Mouse (Mus musculus): ENCODE data around the gene Ccdc36. TPM values are rescaled to one million over a fixed set of nuclear protein-coding genes. Genes with fewer than 3 reads are reported as not detected.

Gene Ccdc36
- total RNA-seq, 1 experiment from 2014 or later: not detected

DNA sequence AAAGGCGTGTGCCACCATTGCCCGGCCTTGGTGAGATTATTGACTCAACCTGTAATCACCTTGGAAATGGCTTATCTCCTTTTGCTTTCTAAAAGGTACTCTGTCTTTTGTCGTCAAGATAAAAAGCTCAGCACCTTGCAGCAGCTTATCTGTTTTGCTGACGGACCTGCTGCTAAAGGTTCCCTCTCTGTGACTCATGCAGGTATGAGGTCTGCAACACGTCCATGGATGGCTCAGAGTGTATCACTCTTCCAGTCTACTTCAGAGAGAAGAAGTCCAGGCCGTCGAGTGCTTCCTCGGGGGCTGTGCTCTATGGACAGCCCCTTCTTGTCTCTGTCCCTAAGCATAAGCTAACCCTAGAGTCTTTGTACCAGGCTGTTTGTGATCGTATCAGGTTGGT is 50.0 kb downstream of the Ccdc36 start:
- DNase-seq: no peak

Other genes starting within 250 kb of the Ccdc36 start
- gene Bsn, start 238.1 kb downstream of the Ccdc36 start, total RNA-seq (2021): 2.9 TPM in 2 replicates
- 156 and 176 TPM in 2 replicates for gene Dag1, start 164.5 kb downstream of the Ccdc36 start, total RNA-seq (2021)
- gene Nicn1, start 138.1 kb downstream of the Ccdc36 start, total RNA-seq (2021): 16.9 and 21.2 TPM in 2 replicates
- gene Amt, start 131.6 kb downstream of the Ccdc36 start, total RNA-seq (2021): 6.8 and 13.2 TPM in 2 replicates
- gene Rhoa, start 122.4 kb downstream of the Ccdc36 start, total RNA-seq (2021): 359 and 362 TPM in 2 replicates
- gene Tcta, start 122.3 kb downstream of the Ccdc36 start, total RNA-seq (2021): 30.4 and 34.1 TPM in 2 replicates
- 551 and 754 TPM in 2 replicates for gene Gpx1, start 89.6 kb downstream of the Ccdc36 start, total RNA-seq (2021)
- 101 and 117 TPM in 2 replicates for gene Usp4, start 80.6 kb downstream of the Ccdc36 start, total RNA-seq (2021)
- 0.74 and 1.4 TPM in 2 replicates for gene 1700102P08Rik, start 35.7 kb downstream of the Ccdc36 start, total RNA-seq (2021)
- gene BC048562, start 8.0 kb upstream of the Ccdc36 start, total RNA-seq (2021): not detected in 2 replicates
- 35.1 and 36.4 TPM in 2 replicates for gene Ccdc71, start 32.0 kb upstream of the Ccdc36 start, total RNA-seq (2021)
- gene Klhdc8b, start 33.1 kb upstream of the Ccdc36 start, total RNA-seq (2021): 29.7 and 30.9 TPM in 2 replicates
- 121 and 124 TPM in 2 replicates for gene Lamb2, start 51.3 kb upstream of the Ccdc36 start, total RNA-seq (2021)
- 163 and 175 TPM in 2 replicates for gene Usp19, start 62.1 kb upstream of the Ccdc36 start, total RNA-seq (2021)
- 179 and 190 TPM in 2 replicates for gene Qars, start 79.2 kb upstream of the Ccdc36 start, total RNA-seq (2021)
- gene Qrich1, start 88.3 kb upstream of the Ccdc36 start, total RNA-seq (2021): 114 and 125 TPM in 2 replicates
- gene Impdh2, start 131.8 kb upstream of the Ccdc36 start, total RNA-seq (2021): 99.2 and 110 TPM in 2 replicates
- gene Ndufaf3, start 138.9 kb upstream of the Ccdc36 start, total RNA-seq (2021): 55.5 and 67.2 TPM in 2 replicates
- gene Dalrd3, start 141.4 kb upstream of the Ccdc36 start, total RNA-seq (2021): 48.8 and 51.5 TPM in 2 replicates
- 91.0 and 102 TPM in 2 replicates for gene Wdr6, start 150.3 kb upstream of the Ccdc36 start, total RNA-seq (2021)
- 4.7 and 7.7 TPM in 2 replicates for gene P4htm, start 169.2 kb upstream of the Ccdc36 start, total RNA-seq (2021)
- 59.7 and 61.3 TPM in 2 replicates for gene Arih2, start 220.9 kb upstream of the Ccdc36 start, total RNA-seq (2021)
- gene Slc25a20, start 233.6 kb upstream of the Ccdc36 start, total RNA-seq (2021): 334 and 350 TPM in 2 replicates

Data from adrenal gland, postnatal 14 days (tissue).